Mouse (Mus musculus) lung, postnatal 25 days (tissue): ENCODE data around the gene Ccdc121.
"Not testable (repeated sequence)": the region's sequence is repeated elsewhere in the genome, so short reads cannot be mapped to it uniquely, and the experiment has no call there.

ENCODE experiments used
- DNase-seq: peaks from one replicate; pipeline ENCODE4 v3.0.0; 2022; ENCODE audit warnings: low spot score

Gene Ccdc121

DNA sequence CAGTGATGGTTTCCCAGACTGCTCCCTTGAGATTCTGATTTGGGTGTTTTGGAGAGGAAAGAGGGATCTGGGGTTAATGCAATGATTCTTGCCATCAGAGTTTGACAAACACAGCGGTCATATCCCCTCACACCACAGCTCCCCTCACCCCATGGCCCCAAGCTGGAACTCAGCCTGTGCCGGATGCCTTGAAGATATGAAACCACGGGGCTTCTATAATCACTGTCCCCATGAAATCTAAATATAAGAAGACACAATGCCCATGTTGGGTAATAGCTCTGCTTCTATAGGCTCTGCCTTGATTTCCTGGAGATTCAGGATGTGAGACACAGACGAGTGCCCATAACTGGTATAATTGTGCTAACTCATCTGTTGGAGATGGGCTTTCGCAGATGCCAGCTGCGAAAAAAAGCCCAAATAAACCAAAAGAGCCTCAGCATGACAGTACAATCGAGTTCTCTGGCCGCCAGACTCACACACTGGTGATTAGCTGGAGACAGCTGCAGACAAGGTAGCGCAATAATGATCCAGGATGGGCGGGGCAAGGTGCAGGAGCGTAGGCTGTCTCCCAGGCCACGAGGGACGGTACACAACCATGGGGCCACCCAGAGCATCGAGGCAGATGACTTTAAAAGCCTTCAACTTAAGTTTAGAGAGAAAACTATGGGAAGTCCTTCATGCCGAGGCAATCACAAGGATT lies 1.3 kb upstream of the Ccdc121 start:
- DNase-seq, result no peak

DNA sequence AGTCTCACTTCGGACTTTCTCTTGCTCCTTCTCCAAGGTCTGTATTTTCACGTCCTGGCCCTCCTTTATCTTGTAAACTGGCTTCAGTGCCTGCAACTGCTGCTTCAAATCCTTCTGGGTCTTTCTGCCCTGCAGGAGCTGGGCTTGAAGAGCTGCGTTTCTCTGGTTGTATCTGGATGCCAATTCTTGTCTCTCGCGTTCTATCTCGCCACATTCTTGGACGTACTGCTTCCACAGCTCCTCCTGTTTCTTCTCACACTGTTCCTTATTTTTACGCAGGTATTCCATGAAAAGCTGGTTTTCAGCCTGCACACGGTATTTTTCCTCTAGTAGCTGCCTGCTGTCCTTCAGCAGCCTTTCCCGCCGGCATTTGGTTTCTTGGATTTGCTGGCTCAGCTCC lies 396 bp downstream of the Ccdc121 start:
- not testable (repeated sequence) for DNase-seq

GRCm38 (mm10) chr1:181505367-181505766 lies 5.9 kb downstream of the Ccdc121 start:
- no peak for DNase-seq

GRCm38 (mm10) chr1:181503471-181503870 lies 7.8 kb downstream of the Ccdc121 start:
- no peak for DNase-seq

- no peak for DNase-seq
Measured at GRCm38 (mm10) chr1:181484696-181485095, 26.6 kb downstream of the Ccdc121 start.

DNA sequence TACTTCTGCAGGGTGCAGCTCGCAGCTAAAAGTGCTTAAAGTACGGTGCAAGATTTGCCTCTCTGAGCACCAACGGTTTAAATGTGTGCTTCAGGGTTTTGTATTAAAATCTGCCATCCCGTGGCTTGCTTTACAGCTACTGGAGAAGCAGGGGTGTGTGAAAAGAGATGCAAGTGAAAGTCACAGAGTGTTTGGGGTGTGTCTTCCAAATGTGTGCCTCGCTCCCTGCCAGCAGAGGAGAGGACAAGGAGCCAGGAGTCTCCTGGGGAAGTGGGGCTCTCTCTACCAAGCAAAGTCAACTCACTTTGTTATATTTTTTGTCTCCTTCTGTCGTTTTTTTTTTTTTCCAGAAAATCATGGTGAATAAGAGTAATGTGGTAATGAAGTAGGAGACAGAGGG lies 34.7 kb downstream of the Ccdc121 start:
- no peak for DNase-seq

DNA sequence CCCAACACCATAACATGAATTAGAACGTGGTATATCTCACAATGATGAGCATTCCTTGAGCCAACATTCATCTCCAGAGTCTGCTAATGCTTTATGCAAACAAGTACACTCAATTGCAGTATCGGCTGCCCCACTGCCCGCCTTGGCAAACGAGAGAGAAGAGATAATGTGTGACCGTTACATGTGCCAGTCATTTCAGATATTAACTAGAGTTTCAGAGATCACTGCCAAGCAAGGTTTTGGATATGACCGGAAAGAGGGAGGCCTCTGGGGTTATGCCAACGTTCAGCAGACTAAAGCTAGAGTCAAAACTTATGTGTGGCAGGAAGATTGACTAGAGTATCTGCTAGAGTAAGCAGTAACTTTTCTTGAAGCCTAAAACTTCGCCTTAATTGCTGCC lies 35.1 kb downstream of the Ccdc121 start:
- no peak for DNase-seq

DNA sequence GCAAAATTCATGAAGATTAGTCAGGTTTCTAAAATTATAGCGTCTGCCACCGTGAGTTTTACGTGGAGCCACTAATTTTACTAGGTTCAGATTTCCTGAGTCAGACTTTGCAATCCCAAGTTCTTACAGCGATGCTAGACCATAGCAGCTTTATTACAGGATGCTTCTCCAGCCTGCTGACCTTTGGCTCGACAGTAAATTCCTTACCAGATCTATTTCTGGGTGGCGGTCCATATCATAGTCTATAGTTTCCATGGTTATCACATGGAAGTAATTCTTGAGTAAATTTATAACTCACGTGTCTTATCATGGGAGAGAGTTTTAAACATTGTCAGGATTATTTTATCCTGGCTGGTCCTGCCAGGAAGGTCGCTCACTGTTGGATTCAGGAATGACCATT lies 41.8 kb downstream of the Ccdc121 start:
- DNase-seq, result no peak

DNA sequence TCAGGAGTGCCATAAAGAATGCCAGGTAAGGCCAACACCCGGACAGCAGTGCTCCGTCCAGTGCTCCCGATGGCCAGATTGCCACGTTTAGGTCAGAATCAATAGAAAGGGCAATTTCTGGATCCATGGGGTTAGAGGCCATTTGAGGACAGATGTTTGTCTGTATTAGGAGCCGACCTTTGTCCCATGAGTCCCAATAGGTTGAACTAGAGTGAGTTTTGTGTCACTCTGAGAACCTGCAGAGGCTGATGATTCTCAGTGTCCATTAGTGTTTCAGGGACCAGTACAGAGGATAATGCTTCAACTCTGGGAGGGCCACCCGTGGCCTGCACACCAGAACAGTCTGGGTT lies 44.0 kb downstream of the Ccdc121 start:
- no peak for DNase-seq

- DNase-seq, result no peak
Measured at GRCm38 (mm10) chr1:181466601-181467320, 44.5 kb downstream of the Ccdc121 start.

- DNase-seq, result no peak
Measured at GRCm38 (mm10) chr1:181466040-181466439, 45.2 kb downstream of the Ccdc121 start.

DNA sequence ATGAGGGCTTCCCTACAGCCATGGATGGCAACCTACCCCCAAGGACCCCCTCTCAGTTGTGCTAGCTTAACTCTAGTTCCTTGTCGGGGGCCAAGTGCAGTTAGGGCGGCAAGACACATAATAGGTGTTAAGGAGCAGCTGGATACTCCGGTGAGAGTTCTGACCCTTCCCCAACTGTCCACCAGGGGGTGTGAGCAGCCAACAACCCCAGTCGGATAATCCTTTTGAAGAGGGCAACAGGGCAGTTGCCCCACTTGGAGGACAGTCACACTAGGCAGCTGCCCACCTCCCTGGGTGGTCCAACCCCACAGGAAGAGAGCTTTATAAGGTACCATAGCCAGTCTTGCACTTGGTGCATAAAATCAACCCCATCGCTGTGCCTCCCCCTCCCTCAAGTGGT lies 46.2 kb downstream of the Ccdc121 start:
- peak; percentile 3 for DNase-seq

DNA sequence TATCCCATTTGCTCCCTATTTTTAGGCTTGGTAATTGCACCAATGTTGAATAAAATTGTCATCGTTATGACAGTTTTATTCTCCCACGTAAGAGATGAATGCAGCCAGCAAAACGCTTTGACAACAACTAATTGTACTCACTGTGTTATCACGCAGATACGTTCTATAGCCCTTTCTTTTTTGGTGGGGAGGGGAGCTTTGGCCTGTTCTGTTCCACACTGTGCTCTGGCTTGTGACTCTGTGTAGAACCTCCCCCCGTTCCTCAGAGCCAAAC lies 48.4 kb downstream of the Ccdc121 start:
- no peak for DNase-seq

GRCm38 (mm10) chr1:181462051-181462905 lies 49.0 kb downstream of the Ccdc121 start:
- no peak for DNase-seq

- no peak for DNase-seq
Measured at GRCm38 (mm10) chr1:181461484-181461883, 49.8 kb downstream of the Ccdc121 start.

DNA sequence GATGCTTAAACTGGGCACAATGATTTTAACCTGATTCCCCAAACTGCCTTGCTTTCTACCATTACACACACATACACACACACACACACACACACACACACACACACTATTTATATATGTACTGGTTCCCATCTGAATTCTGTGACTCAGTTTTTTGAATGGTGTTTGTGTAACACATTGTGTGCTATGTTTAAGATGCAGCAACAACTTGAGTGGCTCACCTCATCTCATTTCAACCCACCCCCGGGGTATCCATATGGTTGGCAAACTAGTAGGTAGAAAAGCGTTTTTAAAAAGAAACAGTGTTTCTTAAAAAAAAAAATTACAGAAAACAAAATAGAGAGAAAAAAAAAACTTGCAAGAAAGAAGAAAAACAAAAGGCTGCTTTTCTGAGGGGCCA lies 51.0 kb downstream of the Ccdc121 start:
- no peak for DNase-seq
